Mouse (Mus musculus): ENCODE results near the gene Mup5.
"Not testable (repeated sequence)": the region's sequence is repeated elsewhere in the genome, so short reads cannot be mapped to it uniquely, and the experiment has no call there.

The Mup5 gene

GRCm38 (mm10) chr4:61834952-61835708, at the start of gene Mup5:
Mup5 (minus strand) TSS chr4:61835233.
- no peak for DNase-seq (ENCODE audit: low spot score in 2 of 2)

- DNase-seq (ENCODE audit: low spot score in 2 of 2), result no peak
Measured at GRCm38 (mm10) chr4:61858160-61858559, 23.1 kb upstream of the Mup5 start.

GRCm38 (mm10) chr4:61855831-61856698, 21.0 kb upstream of the Mup5 start:
- no peak for DNase-seq (ENCODE audit: low spot score in 2 of 2)

- DNase-seq (ENCODE audit: low spot score in 2 of 2), result no peak
Measured at GRCm38 (mm10) chr4:61855344-61855743, 20.3 kb upstream of the Mup5 start.

- DNase-seq (ENCODE audit: low spot score in 2 of 2), result no peak
Measured at GRCm38 (mm10) chr4:61844758-61845455, 9.9 kb upstream of the Mup5 start.

GRCm38 (mm10) chr4:61829211-61829610, 5.8 kb downstream of the Mup5 start:
- DNase-seq (ENCODE audit: low spot score in 2 of 2), result no peak

GRCm38 (mm10) chr4:61823185-61823584, 11.8 kb downstream of the Mup5 start:
- DNase-seq (ENCODE audit: low spot score in 2 of 2), result no peak

GRCm38 (mm10) chr4:61822541-61822940, 12.5 kb downstream of the Mup5 start:
- DNase-seq (ENCODE audit: low spot score in 2 of 2), result not testable (repeated sequence)

- DNase-seq (ENCODE audit: low spot score in 2 of 2), result no peak
Measured at GRCm38 (mm10) chr4:61815602-61816001, 19.4 kb downstream of the Mup5 start.

GRCm38 (mm10) chr4:61813435-61813834, 21.6 kb downstream of the Mup5 start:
- DNase-seq (ENCODE audit: low spot score in 2 of 2), result no peak

GRCm38 (mm10) chr4:61811193-61811592, 23.8 kb downstream of the Mup5 start:
- DNase-seq (ENCODE audit: low spot score in 2 of 2), result not testable (repeated sequence)

GRCm38 (mm10) chr4:61808926-61809325, 26.1 kb downstream of the Mup5 start:
- not testable (repeated sequence) for DNase-seq (ENCODE audit: low spot score in 2 of 2)

GRCm38 (mm10) chr4:61789699-61790098, 45.3 kb downstream of the Mup5 start:
- DNase-seq (ENCODE audit: low spot score in 2 of 2), result not testable (repeated sequence)

GRCm38 (mm10) chr4:61784231-61784630, 50.8 kb downstream of the Mup5 start:
- not testable (repeated sequence) for DNase-seq (ENCODE audit: low spot score in 2 of 2)

- DNase-seq (ENCODE audit: low spot score in 2 of 2), result not testable (repeated sequence)
Measured at GRCm38 (mm10) chr4:61782169-61782568, 52.9 kb downstream of the Mup5 start, which contains the start of gene Mup19. Mup19 (minus strand) TSS chr4:61782269.

Data from thymus, postnatal 10 days (tissue).